Mouse (Mus musculus): ENCODE measurements around the gene Arsk. TPM values are rescaled to one million over a fixed set of nuclear protein-coding genes. Genes with fewer than 3 reads are reported as not detected.

Gene Arsk
- polyA plus RNA-seq, 1 experiment from 2014 or later, result 5.0 TPM

DNA sequence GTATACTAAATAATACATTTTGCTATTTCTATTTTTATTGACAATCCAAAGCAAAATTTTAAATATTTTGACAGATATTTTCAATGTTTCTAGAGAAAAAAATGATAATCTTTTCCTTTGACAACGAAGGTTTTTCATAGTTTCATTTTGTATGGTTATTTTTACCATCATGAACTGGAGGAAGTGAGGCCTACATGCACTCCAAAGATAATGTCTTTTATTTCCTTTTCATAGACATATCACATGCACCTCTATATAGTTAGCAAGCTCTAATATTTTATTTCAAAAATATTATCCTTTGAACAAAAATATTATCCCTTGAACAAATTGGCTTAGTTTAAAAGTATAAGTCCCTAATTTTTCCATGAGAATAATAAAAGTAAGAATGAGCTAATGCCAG lies 24.1 kb downstream of the Arsk start:
- no peak overlapping the region for H3K9ac ChIP-seq (ENCODE audit: low read depth, low read length)
- 85% methylated on average over 1 of the region's 1 CpGs for WGBS

GRCm38 (mm10) chr13:76064363-76064945 lies 34.0 kb downstream of the Arsk start:
- Histone ChIP-seq H3K9ac (ENCODE audit: low read depth, low read length) (no peak overlapping the region), H3K4me3 (ENCODE audit: low read depth, low read length) (no peak overlapping the region), H3K27ac (ENCODE audit: low read depth, low read length) (no peak overlapping the region), H3K4me2 (replicated peaks; ENCODE audit: low read depth, low read length) (no peak overlapping the region), H3K36me3 (ENCODE audit: control insufficient read depth, insufficient read depth, low read length) (no peaks in the 10 kb centered on the region), H3K9me3 (ENCODE audit: control insufficient read depth, low read length) (no peaks in the 10 kb centered on the region), H3K4me1 (replicated peaks; ENCODE audit: control insufficient read depth, insufficient read depth, low read length) (no peaks in the 10 kb centered on the region), H3K27me3 (ENCODE audit: control insufficient read depth, insufficient read depth, low read length) (no peaks in the 10 kb centered on the region)
- DNase-seq (ENCODE audit: low spot score) (no peak), ATAC-seq (ENCODE audit: low FRiP score) (peak; percentile 63; the same call in 1 of the 2 replicates)
- 89% methylated on average over 13 of the region's 13 CpGs for WGBS

More for the DNA sequence above, 24.1 kb downstream of the Arsk start:
- Histone ChIP-seq H3K4me1 (replicated peaks; ENCODE audit: control insufficient read depth, insufficient read depth, low read length) (no peaks in the 10 kb centered on the region), H3K36me3 (ENCODE audit: control insufficient read depth, insufficient read depth, low read length) (no peaks in the 10 kb centered on the region), H3K27ac (ENCODE audit: low read depth, low read length) (no peak overlapping the region), H3K27me3 (ENCODE audit: control insufficient read depth, insufficient read depth, low read length) (no peaks in the 10 kb centered on the region), H3K4me2 (replicated peaks; ENCODE audit: low read depth, low read length) (no peak overlapping the region), H3K4me3 (ENCODE audit: low read depth, low read length) (no peak overlapping the region), H3K9me3 (ENCODE audit: control insufficient read depth, low read length) (no peaks in the 10 kb centered on the region)
- DNase-seq (ENCODE audit: low spot score) (no peak), ATAC-seq (ENCODE audit: low FRiP score) (no peak)

- Histone ChIP-seq H3K4me1 (replicated peaks; ENCODE audit: control insufficient read depth, insufficient read depth, low read length) (no peaks in the 10 kb centered on the region), H3K9me3 (ENCODE audit: control insufficient read depth, low read length) (no peaks in the 10 kb centered on the region), H3K27ac (ENCODE audit: low read depth, low read length) (no peak overlapping the region), H3K36me3 (ENCODE audit: control insufficient read depth, insufficient read depth, low read length) (no peaks in the 10 kb centered on the region), H3K9ac (ENCODE audit: low read depth, low read length) (no peak overlapping the region), H3K4me2 (replicated peaks; ENCODE audit: low read depth, low read length) (no peak overlapping the region), H3K4me3 (ENCODE audit: low read depth, low read length) (no peak overlapping the region), H3K27me3 (ENCODE audit: control insufficient read depth, insufficient read depth, low read length) (no peaks in the 10 kb centered on the region)
- ATAC-seq (ENCODE audit: low FRiP score), result no peak
- no peak for DNase-seq (ENCODE audit: low spot score)
- 93% methylated on average over 4 of the region's 4 CpGs for WGBS
These were observed 34.9 kb downstream of the Arsk start for GRCm38 (mm10) chr13:76063548-76063947.

- Histone ChIP-seq H3K4me3 (ENCODE audit: low read depth, low read length) (no peak overlapping the region), H3K27ac (ENCODE audit: low read depth, low read length) (no peak overlapping the region), H3K9ac (ENCODE audit: low read depth, low read length) (no peak overlapping the region), H3K36me3 (ENCODE audit: control insufficient read depth, insufficient read depth, low read length) (no peaks in the 10 kb centered on the region), H3K4me1 (replicated peaks; ENCODE audit: control insufficient read depth, insufficient read depth, low read length) (no peaks in the 10 kb centered on the region), H3K4me2 (replicated peaks; ENCODE audit: low read depth, low read length) (no peak overlapping the region), H3K9me3 (ENCODE audit: control insufficient read depth, low read length) (no peaks in the 10 kb centered on the region), H3K27me3 (ENCODE audit: control insufficient read depth, insufficient read depth, low read length) (peaks cover 3% of the 10 kb centered on the region; the same call in 1 of the 2 replicates)
- no peak for DNase-seq (ENCODE audit: low spot score)
- ATAC-seq (ENCODE audit: low FRiP score), result no peak
- WGBS, result 95% methylated on average over 3 of the region's 3 CpGs
These were observed 35.9 kb downstream of the Arsk start for GRCm38 (mm10) chr13:76062569-76062968.

DNA sequence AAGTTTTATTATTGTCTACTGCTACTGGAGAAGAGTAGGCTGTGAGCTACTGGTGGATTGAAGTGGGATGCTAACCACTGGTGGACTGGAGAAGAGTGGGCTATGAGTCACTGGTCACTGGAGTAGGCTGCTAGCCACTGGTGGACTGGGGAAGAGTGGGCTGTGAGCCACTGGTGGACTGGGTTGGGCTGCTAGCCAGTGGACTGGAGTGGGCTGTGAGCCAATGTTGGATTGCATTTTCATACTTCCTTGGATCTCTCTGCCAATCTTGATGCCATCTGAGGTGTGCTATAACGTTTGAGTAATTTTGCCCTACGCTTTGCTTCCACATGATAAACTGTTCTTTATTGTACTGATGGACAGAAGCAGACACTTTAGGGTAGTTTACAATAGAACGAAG lies 36.3 kb downstream of the Arsk start:
- Histone ChIP-seq H3K27me3 (ENCODE audit: control insufficient read depth, insufficient read depth, low read length) (peaks cover 4% of the 10 kb centered on the region; the same call in 1 of the 2 replicates), H3K9me3 (ENCODE audit: control insufficient read depth, low read length) (no peaks in the 10 kb centered on the region), H3K36me3 (ENCODE audit: control insufficient read depth, insufficient read depth, low read length) (no peaks in the 10 kb centered on the region), H3K27ac (ENCODE audit: low read depth, low read length) (no peak overlapping the region), H3K9ac (ENCODE audit: low read depth, low read length) (no peak overlapping the region), H3K4me1 (replicated peaks; ENCODE audit: control insufficient read depth, insufficient read depth, low read length) (no peaks in the 10 kb centered on the region), H3K4me2 (replicated peaks; ENCODE audit: low read depth, low read length) (no peak overlapping the region), H3K4me3 (ENCODE audit: low read depth, low read length) (no peak overlapping the region)
- DNase-seq (ENCODE audit: low spot score) (no peak), ATAC-seq (ENCODE audit: low FRiP score) (no peak)
- 93% methylated on average over 3 of the region's 3 CpGs for whole genome bisulfite sequencing

DNA sequence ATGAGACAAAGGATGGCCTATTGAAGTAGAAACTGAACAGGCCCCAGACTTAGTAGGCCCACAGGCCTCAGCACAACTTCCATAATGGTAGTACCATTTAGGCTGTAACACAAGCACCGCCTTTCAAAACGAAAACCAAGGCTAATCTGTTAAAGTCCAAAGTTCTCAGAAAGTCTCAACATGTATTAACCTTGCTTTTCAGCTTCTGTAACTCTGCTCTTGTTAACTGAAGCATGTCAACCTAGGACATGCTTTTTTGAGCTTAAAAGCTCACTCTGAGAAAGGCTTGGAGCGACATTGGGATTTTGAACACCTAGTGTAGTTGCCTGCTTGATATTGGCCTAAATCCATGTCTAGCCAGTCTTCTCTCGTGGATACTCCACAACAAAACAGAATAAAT lies 38.9 kb downstream of the Arsk start:
- H3K36me3 ChIP-seq (ENCODE audit: control insufficient read depth, insufficient read depth, low read length), result no peaks in the 10 kb centered on the region
- peaks cover 17% of the 10 kb centered on the region for H3K27me3 ChIP-seq (ENCODE audit: control insufficient read depth, insufficient read depth, low read length)
- no peak overlapping the region for H3K4me3 ChIP-seq (ENCODE audit: low read depth, low read length)
- ATAC-seq (ENCODE audit: low FRiP score) (no peak), DNase-seq (ENCODE audit: low spot score) (no peak)
- no peak overlapping the region for H3K4me2 ChIP-seq (replicated peaks; ENCODE audit: low read depth, low read length)
- H3K9me3 ChIP-seq (ENCODE audit: control insufficient read depth, low read length), result no peaks in the 10 kb centered on the region
- WGBS, result 94% methylated on average over 4 of the region's 4 CpGs
- H3K27ac ChIP-seq (ENCODE audit: low read depth, low read length), result no peak overlapping the region
- H3K4me1 ChIP-seq (replicated peaks; ENCODE audit: control insufficient read depth, insufficient read depth, low read length), result no peaks in the 10 kb centered on the region; the same call in 1 of the 2 replicates
- no peak overlapping the region for H3K9ac ChIP-seq (ENCODE audit: low read depth, low read length)

- Histone ChIP-seq H3K9me3 (ENCODE audit: control insufficient read depth, low read length) (no peaks in the 10 kb centered on the region), H3K36me3 (ENCODE audit: control insufficient read depth, insufficient read depth, low read length) (no peaks in the 10 kb centered on the region), H3K27ac (ENCODE audit: low read depth, low read length) (no peak overlapping the region), H3K4me2 (replicated peaks; ENCODE audit: low read depth, low read length) (no peak overlapping the region), H3K27me3 (ENCODE audit: control insufficient read depth, insufficient read depth, low read length) (peaks cover 20% of the 10 kb centered on the region), H3K4me3 (ENCODE audit: low read depth, low read length) (no peak overlapping the region), H3K9ac (ENCODE audit: low read depth, low read length) (no peak overlapping the region), H3K4me1 (replicated peaks; ENCODE audit: control insufficient read depth, insufficient read depth, low read length) (no peaks in the 10 kb centered on the region; the same call in 1 of the 2 replicates)
- ATAC-seq (ENCODE audit: low FRiP score) (no peak), DNase-seq (ENCODE audit: low spot score) (no peak)
- 70% methylated on average over 10 of the region's 10 CpGs for WGBS
These were observed 41.0 kb downstream of the Arsk start for GRCm38 (mm10) chr13:76057267-76058069.

- WGBS, result 18% methylated on average over 10 of the region's 10 CpGs
- H3K27me3 ChIP-seq (ENCODE audit: control insufficient read depth, insufficient read depth, low read length), result peaks cover 20% of the 10 kb centered on the region
- H3K27ac ChIP-seq (ENCODE audit: low read depth, low read length), result no peak within 1 kb of the TSS
- H3K4me2 ChIP-seq (replicated peaks; ENCODE audit: low read depth, low read length), result peak within 1 kb of the TSS; percentile 99
- no peaks in the 10 kb centered on the region for H3K36me3 ChIP-seq (ENCODE audit: control insufficient read depth, insufficient read depth, low read length)
- peak within 1 kb of the TSS; percentile 52 for H3K4me3 ChIP-seq (ENCODE audit: low read depth, low read length)
- no peak for DNase-seq (ENCODE audit: low spot score)
- H3K4me1 ChIP-seq (replicated peaks; ENCODE audit: control insufficient read depth, insufficient read depth, low read length), result no peaks in the 10 kb centered on the region; the same call in 1 of the 2 replicates
- H3K9me3 ChIP-seq (ENCODE audit: control insufficient read depth, low read length), result no peaks in the 10 kb centered on the region
- no peak; the same call in 1 of the 2 replicates for ATAC-seq (ENCODE audit: low FRiP score)
- peak within 1 kb of the TSS; percentile 53; the same call in 1 of the 2 replicates for H3K9ac ChIP-seq (ENCODE audit: low read depth, low read length)
These were observed 41.6 kb downstream of the Arsk start, which contains the start of gene Gpr150 for GRCm38 (mm10) chr13:76056896-76057266. Gene Gpr150, minus strand, starts transcription at chr13:76056996.
